Mouse (Mus musculus): ENCODE measurements around the gene Hoxc12.
A peak's percentile ranks its signal among the peaks of the same experiment; 100 is the strongest.

Hoxc12 gene

GRCm38 (mm10) chr15:102981379-102982288 is 45.1 kb downstream of the Hoxc12 start:
- DNase-seq (ENCODE audit: low read depth), result no peak

DNA sequence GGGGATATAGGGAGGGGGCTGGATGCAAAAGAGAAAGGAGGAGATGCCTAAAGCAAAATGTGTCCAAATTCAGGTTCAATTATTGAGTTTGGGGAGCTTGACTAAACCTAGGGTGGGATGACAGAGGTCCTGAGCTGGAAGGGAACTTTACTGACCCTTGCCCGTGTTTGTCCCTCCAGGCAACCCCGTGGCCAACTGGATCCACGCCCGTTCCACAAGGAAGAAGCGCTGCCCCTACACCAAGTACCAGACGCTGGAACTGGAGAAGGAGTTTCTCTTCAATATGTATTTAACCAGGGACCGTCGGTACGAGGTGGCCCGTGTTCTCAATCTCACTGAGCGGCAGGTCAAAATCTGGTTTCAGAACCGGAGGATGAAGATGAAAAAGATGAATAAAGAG is 47.2 kb downstream of the Hoxc12 start:
- DNase-seq (ENCODE audit: low read depth), result no peak

DNA sequence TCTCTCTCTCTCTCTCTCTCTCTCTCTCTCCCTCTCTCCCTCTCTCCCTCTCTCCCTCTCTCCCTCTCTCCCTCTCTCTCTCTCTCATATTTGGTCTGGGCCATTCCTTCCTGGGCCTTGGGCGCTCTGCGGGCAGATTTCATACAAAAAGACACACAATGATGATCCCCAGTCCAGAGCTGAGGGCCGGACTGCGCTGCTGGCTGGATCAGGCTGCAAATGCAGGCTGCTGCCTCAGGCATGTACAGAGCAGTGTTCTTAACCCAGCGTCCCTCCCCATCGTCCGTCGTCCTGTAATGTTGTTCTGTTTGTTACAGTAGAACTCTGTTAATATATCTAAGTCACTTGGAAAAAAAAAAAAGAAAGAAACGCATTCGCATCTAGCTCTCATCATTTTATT is 48.0 kb downstream of the Hoxc12 start:
- no peak for DNase-seq (ENCODE audit: low read depth)

GRCm38 (mm10) chr15:102984925-102985324 is 48.4 kb downstream of the Hoxc12 start:
- no peak for DNase-seq (ENCODE audit: low read depth)

DNA sequence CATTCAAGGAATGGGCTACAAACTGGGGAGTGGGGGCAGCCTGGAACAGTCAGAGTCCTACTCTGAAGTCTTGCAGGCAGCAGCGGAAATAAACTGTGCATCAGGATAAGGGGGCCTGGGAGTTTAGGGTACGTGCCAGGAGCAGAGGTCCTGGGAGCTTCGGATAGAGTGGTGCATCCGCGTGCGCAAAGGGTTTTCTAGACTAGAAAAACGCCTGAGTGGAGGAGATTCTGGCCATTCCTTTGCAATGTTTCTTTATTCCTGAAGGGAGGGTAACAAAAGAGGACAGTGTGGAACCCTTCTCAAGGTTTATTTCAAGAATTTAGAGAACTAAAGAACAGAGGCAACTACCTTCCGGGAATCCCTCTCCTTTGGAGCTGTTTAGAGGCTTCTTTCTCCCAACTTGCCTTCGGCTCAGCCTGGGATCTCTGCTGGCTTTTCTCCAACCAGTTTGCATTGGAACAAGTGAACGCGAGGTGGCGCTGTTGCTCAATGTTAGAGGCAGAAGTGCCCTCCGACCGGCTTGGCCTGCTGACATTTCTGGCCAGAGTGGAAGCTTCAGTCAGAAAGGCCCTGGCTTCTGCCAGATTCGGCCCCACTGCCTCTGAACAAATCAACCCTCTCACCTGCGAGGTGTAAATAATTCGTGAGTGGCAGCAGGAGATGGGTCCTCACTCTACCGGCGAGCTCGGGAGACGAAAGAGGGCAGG is 50.7 kb downstream of the Hoxc12 start:
- peak; percentile 82 for DNase-seq (ENCODE audit: low read depth)

- no peak for DNase-seq (ENCODE audit: low read depth)
These were observed 51.5 kb downstream of the Hoxc12 start for GRCm38 (mm10) chr15:102988078-102988477.

Data from 416B (cell line).